Mouse (Mus musculus) forebrain, embryonic 14.5 days (tissue): Measurements from ENCODE around the gene Efhc1. TPM values are rescaled to one million over a fixed set of nuclear protein-coding genes. Genes with fewer than 3 reads are reported as not detected.

Experiments
- ATAC-seq: fragments of 200-750 bp; cut with Nextera tagmentation; 2 replicates; pipeline ENCODE4 v1.8.0; 2017; ENCODE audit warnings: mild to moderate bottlenecking, moderate library complexity
- DNase-seq: peaks from one replicate; pipeline ENCODE4 v3.0.0-alpha.2; 2015; ENCODE audit warnings: low spot score
- H3K27ac ChIP-seq: fragments of 300-500 bp; sonication (generic); 2 replicates; pipeline ENCODE4 v1.5.1; 2014; ENCODE audit warnings: low read depth, mild to moderate bottlenecking, control low read depth, low read length, moderate library complexity
- H3K27me3 ChIP-seq: fragments of 300-500 bp; sonication (generic); replicated peaks from 2 replicates; pipeline ENCODE4 v1.6.1; 2014; ENCODE audit warnings: low read length, control low read depth, mixed read lengths; ENCODE audit not compliant: control insufficient read depth, insufficient read depth
- H3K36me3 ChIP-seq: fragments of 300-500 bp; sonication (generic); 2 replicates; pipeline ENCODE4 v1.6.1; 2014; ENCODE audit warnings: low read length, control low read depth; ENCODE audit not compliant: control insufficient read depth, insufficient read depth
- H3K4me1 ChIP-seq: fragments of 300-500 bp; sonication (generic); 2 replicates; pipeline ENCODE4 v1.6.1; 2014; ENCODE audit warnings: antibody characterized with exemption, low read length, control low read depth; ENCODE audit not compliant: control insufficient read depth, insufficient read depth
- H3K4me2 ChIP-seq: fragments of 300-500 bp; sonication (generic); 2 replicates; pipeline ENCODE4 v1.6.1; 2014; ENCODE audit warnings: mild to moderate bottlenecking, control low read depth, low read length
- H3K4me3 ChIP-seq: fragments of 300-500 bp; sonication (generic); 2 replicates; pipeline ENCODE4 v1.5.1; 2014; ENCODE audit warnings: low read depth, low read length, control low read depth
- H3K9ac ChIP-seq: fragments of 300-500 bp; sonication (generic); 2 replicates; pipeline ENCODE4 v1.6.1; 2014; ENCODE audit warnings: mild to moderate bottlenecking, low read length, control low read depth, moderate library complexity
- H3K9me3 ChIP-seq: fragments of 300-500 bp; sonication (generic); replicated peaks from 2 replicates; pipeline ENCODE4 v1.6.1; 2016; ENCODE audit warnings: low read length, control low read depth, mixed read lengths; ENCODE audit not compliant: control insufficient read depth
- WGBS: fragments of 180-500 bp; shearing (Covaris S2); extraction: QIAGEN DNeasy Blood & Tissue Kit; methylation state at CpG from one replicate; pipeline ENCODE4 v1.1.7; 2014; 5-methylcytosine and 5-hydroxymethylcytosine counted together
- polyA plus RNA-seq: library from polyadenylated mRNA; unstranded; fragments of >200 nt; fragmentation: Nextera tagmentation; extraction: Ambion mirVana; gene quantifications from 2 replicates; pipeline ENCODE4 v1.2.1, GENCODE M21; 2014

Efhc1 gene
- polyA plus RNA-seq, 1 experiment from 2014 or later, result 2.6 TPM

DNA sequence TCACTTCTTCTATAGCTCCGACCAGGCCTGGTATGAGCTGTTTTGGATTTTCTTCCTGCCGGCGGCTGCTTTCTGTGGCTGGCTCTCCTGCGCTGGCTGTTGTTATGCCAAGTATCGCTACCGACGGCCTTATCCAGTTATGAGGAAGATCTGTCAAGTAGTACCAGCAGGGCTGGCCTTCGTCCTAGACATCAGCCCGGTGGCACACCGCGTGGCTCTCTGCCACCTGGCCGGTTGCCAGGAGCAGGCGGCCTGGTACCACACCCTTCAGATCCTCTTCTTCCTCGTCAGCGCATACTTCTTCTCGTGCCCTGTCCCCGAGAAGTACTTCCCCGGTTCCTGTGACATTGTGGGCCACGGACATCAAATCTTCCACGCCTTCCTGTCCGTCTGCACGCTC is 16.3 kb upstream of the Efhc1 start:
- Histone ChIP-seq H3K36me3 (peaks cover 15% of the 10 kb centered on the region; the same call in 1 of the 2 replicates), H3K9ac (no peak overlapping the region), H3K27me3 (no peaks in the 10 kb centered on the region), H3K4me3 (no peak overlapping the region), H3K9me3 (no peaks in the 10 kb centered on the region), H3K4me1 (no peaks in the 10 kb centered on the region), H3K27ac (no peak overlapping the region), H3K4me2 (no peak overlapping the region)
- 77% methylated on average over 22 of the region's 22 CpGs for WGBS
- peak; percentile 18; the same call in 1 of the 2 replicates for ATAC-seq
- peak; percentile 34 for DNase-seq

- ATAC-seq (peak; percentile 82), DNase-seq (peak; percentile 88)
- Histone ChIP-seq H3K9me3 (no peaks in the 10 kb centered on the region), H3K4me2 (no peak overlapping the region), H3K4me3 (no peak overlapping the region), H3K9ac (no peak overlapping the region), H3K4me1 (no peaks in the 10 kb centered on the region), H3K36me3 (peaks cover 15% of the 10 kb centered on the region; the same call in 1 of the 2 replicates), H3K27me3 (no peaks in the 10 kb centered on the region), H3K27ac (no peak overlapping the region)
- WGBS, result 36% methylated on average over 3 of the region's 3 CpGs
Observed at GRCm38 (mm10) chr1:20939046-20939445, 12.4 kb upstream of the Efhc1 start.

GRCm38 (mm10) chr1:20940151-20940550 is 11.3 kb upstream of the Efhc1 start:
- 71% methylated on average over 16 of the region's 16 CpGs for WGBS
- H3K27ac ChIP-seq, result no peak overlapping the region
- no peaks in the 10 kb centered on the region for H3K9me3 ChIP-seq
- no peak overlapping the region for H3K4me3 ChIP-seq
- peaks cover 6% of the 10 kb centered on the region; the same call in 1 of the 2 replicates for H3K36me3 ChIP-seq
- peak; percentile 15; the same call in 1 of the 2 replicates for ATAC-seq
- H3K4me2 ChIP-seq, result no peak overlapping the region
- no peaks in the 10 kb centered on the region for H3K4me1 ChIP-seq
- no peak for DNase-seq
- H3K9ac ChIP-seq, result no peak overlapping the region
- no peaks in the 10 kb centered on the region for H3K27me3 ChIP-seq

DNA sequence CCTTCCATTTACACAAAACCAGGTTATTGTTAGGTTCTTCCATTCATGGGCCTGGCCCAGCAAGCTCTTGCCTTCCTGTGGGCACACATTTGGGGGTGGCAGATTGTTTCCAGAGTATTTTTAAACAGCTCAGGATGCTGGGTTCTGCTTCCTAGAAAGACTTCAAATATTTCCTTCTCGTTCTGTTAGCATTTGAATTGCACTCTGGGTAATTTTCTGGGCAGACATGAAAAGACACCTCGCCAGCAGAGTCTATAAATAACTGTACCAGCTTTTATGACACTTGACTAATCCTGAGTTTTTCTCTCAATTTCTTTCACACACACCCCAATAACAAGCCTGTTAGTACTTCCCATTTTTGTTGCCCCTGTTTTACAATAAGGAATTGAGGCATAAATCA is 10.1 kb upstream of the Efhc1 start:
- 72% methylated on average over 2 of the region's 2 CpGs for WGBS
- Histone ChIP-seq H3K9me3 (no peaks in the 10 kb centered on the region), H3K27me3 (no peaks in the 10 kb centered on the region), H3K4me2 (no peak overlapping the region), H3K4me1 (no peaks in the 10 kb centered on the region), H3K27ac (no peak overlapping the region), H3K4me3 (no peak overlapping the region), H3K9ac (no peak overlapping the region), H3K36me3 (peaks cover 2% of the 10 kb centered on the region; the same call in 1 of the 2 replicates)
- no peak for ATAC-seq
- DNase-seq, result no peak

DNA sequence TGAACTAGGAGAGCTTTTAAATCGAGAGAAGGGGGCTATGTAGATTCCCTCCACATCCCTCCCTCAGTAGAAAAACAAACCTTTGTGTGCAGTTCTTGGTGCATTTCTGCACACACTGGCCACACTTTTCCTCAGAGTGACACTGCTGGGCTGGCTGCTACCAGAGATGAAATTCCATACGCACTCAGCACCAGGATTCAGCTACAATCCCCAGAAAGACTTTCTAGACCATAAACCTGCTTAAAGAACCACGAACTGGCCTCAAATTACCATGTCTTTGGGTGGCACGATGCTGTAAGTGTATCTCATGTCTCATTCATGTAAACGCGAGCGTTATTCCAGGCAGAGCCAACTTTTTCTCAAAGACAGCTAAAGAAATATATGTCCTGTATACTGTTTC is 9.6 kb upstream of the Efhc1 start:
- 84% methylated on average over 7 of the region's 7 CpGs for WGBS
- H3K9me3 ChIP-seq, result no peaks in the 10 kb centered on the region
- ATAC-seq, result no peak
- no peak overlapping the region for H3K4me3 ChIP-seq
- H3K27ac ChIP-seq, result no peak overlapping the region
- H3K9ac ChIP-seq, result no peak overlapping the region
- no peak overlapping the region for H3K4me2 ChIP-seq
- H3K4me1 ChIP-seq, result no peaks in the 10 kb centered on the region
- no peaks in the 10 kb centered on the region for H3K27me3 ChIP-seq
- no peak for DNase-seq
- no peaks in the 10 kb centered on the region; the same call in 1 of the 2 replicates for H3K36me3 ChIP-seq

GRCm38 (mm10) chr1:20943016-20943415 is 8.4 kb upstream of the Efhc1 start:
- Histone ChIP-seq H3K27me3 (no peaks in the 10 kb centered on the region), H3K4me1 (no peaks in the 10 kb centered on the region), H3K9me3 (no peaks in the 10 kb centered on the region), H3K9ac (no peak overlapping the region), H3K36me3 (no peaks in the 10 kb centered on the region), H3K4me2 (no peak overlapping the region), H3K4me3 (no peak overlapping the region), H3K27ac (no peak overlapping the region)
- no peak for ATAC-seq
- 100% methylated on average over 2 of the region's 2 CpGs for WGBS
- no peak for DNase-seq

- H3K4me3 ChIP-seq, result peak overlapping the region; percentile 40
- peak overlapping the region; percentile 75 for H3K4me2 ChIP-seq
- ATAC-seq, result no peak; the same call in 1 of the 2 replicates
- H3K9me3 ChIP-seq, result no peaks in the 10 kb centered on the region
- H3K27me3 ChIP-seq, result no peaks in the 10 kb centered on the region
- no peaks in the 10 kb centered on the region for H3K36me3 ChIP-seq
- H3K9ac ChIP-seq, result peak overlapping the region; percentile 72
- DNase-seq, result no peak
- 2% methylated on average over 16 of the region's 16 CpGs for WGBS
- peaks cover 4% of the 10 kb centered on the region; the same call in 1 of the 2 replicates for H3K4me1 ChIP-seq
- H3K27ac ChIP-seq, result peak overlapping the region; percentile 68
Observed at GRCm38 (mm10) chr1:20951799-20952198, 373 bp downstream of the Efhc1 start.

GRCm38 (mm10) chr1:20954876-20955275 is 3.5 kb downstream of the Efhc1 start:
- 82% methylated on average over 3 of the region's 3 CpGs for WGBS
- Histone ChIP-seq H3K27me3 (no peaks in the 10 kb centered on the region), H3K9me3 (no peaks in the 10 kb centered on the region), H3K4me2 (no peak overlapping the region), H3K4me3 (no peak overlapping the region), H3K4me1 (peaks cover 4% of the 10 kb centered on the region; the same call in 1 of the 2 replicates), H3K9ac (no peak overlapping the region), H3K36me3 (no peaks in the 10 kb centered on the region), H3K27ac (no peak overlapping the region)
- ATAC-seq (no peak), DNase-seq (no peak)

GRCm38 (mm10) chr1:20969642-20970041 is 18.2 kb downstream of the Efhc1 start:
- H3K27ac ChIP-seq, result no peak overlapping the region
- H3K9me3 ChIP-seq, result no peaks in the 10 kb centered on the region
- ATAC-seq (no peak), DNase-seq (no peak)
- H3K4me2 ChIP-seq, result no peak overlapping the region
- H3K4me1 ChIP-seq, result no peaks in the 10 kb centered on the region
- whole genome bisulfite sequencing, result 86% methylated on average over 2 of the region's 2 CpGs
- no peak overlapping the region for H3K4me3 ChIP-seq
- no peaks in the 10 kb centered on the region for H3K36me3 ChIP-seq
- H3K27me3 ChIP-seq, result no peaks in the 10 kb centered on the region
- no peak overlapping the region for H3K9ac ChIP-seq
